Mouse (Mus musculus) liver, postnatal 0 days (tissue): Measurements from ENCODE around the gene Igfbp7. TPM values are rescaled to one million over a fixed set of nuclear protein-coding genes. Genes with fewer than 3 reads are reported as not detected.

Experiments used
- ATAC-seq: fragments of 200-750 bp; cut with Nextera tagmentation; 2 replicates; pipeline ENCODE4 v1.8.0; 2017; ENCODE audit warnings: mild to moderate bottlenecking, moderate library complexity
- DNase-seq: peaks from one replicate; pipeline ENCODE4 v3.0.0-alpha.2; 2016
- H3K27ac ChIP-seq: fragments of 300-500 bp; sonication (generic); 2 replicates; pipeline ENCODE4 v1.5.1; 2014; ENCODE audit warnings: antibody characterized with exemption, moderate library complexity, mild to moderate bottlenecking, low read depth
- H3K27me3 ChIP-seq: fragments of 300-500 bp; sonication (generic); 2 replicates; pipeline ENCODE4 v1.6.1; 2014; ENCODE audit warnings: low read length, control low read depth, mixed read lengths; ENCODE audit not compliant: insufficient read depth
- H3K36me3 ChIP-seq: fragments of 300-500 bp; sonication (generic); replicated peaks from 2 replicates; pipeline ENCODE4 v1.6.1; 2014; ENCODE audit warnings: mild to moderate bottlenecking, control low read depth, low read length, moderate library complexity, mixed read lengths; ENCODE audit not compliant: insufficient read depth
- H3K4me1 ChIP-seq: fragments of 300-500 bp; sonication (generic); 2 replicates; pipeline ENCODE4 v1.6.1; 2014; ENCODE audit warnings: antibody characterized with exemption, mild to moderate bottlenecking, control low read depth; ENCODE audit not compliant: insufficient read depth
- H3K4me2 ChIP-seq: fragments of 300-500 bp; sonication (generic); 2 replicates; pipeline ENCODE4 v1.6.1; 2014; ENCODE audit warnings: low read depth, mild to moderate bottlenecking, low read length, moderate library complexity, mixed read lengths
- H3K4me3 ChIP-seq: fragments of 300-500 bp; sonication (generic); 2 replicates; pipeline ENCODE4 v1.5.1; 2014; ENCODE audit warnings: low read depth, low read length
- H3K9ac ChIP-seq: fragments of 300-500 bp; sonication (generic); replicated peaks from 2 replicates; pipeline ENCODE4 v1.6.1; 2014; ENCODE audit warnings: mild to moderate bottlenecking, moderate library complexity
- H3K9me3 ChIP-seq: fragments of 300-500 bp; sonication (generic); 2 replicates; pipeline ENCODE4 v1.6.1; 2016; ENCODE audit warnings: mild to moderate bottlenecking, control low read depth, low read length, mixed read lengths
- CTCF ChIP-seq: sonication (generic); IDR thresholded peaks from 2 replicates; pipeline ENCODE4 v1.5.1; 2016; ENCODE audit warnings: antibody characterized with exemption, low read depth
- EP300 ChIP-seq: IDR thresholded peaks from 2 replicates; pipeline ENCODE4 v1.6.1; 2016; ENCODE audit warnings: antibody characterized with exemption, low read depth, mild to moderate bottlenecking
- WGBS: fragments of 180-500 bp; shearing (Covaris S2); extraction: QIAGEN DNeasy Blood & Tissue Kit; methylation state at CpG from one replicate; pipeline ENCODE4 v1.1.7; 2014; ENCODE audit not compliant: insufficient replicate concordance; 5-methylcytosine and 5-hydroxymethylcytosine counted together
- polyA plus RNA-seq: library from polyadenylated mRNA; unstranded; fragments of >200 nt; fragmentation: Nextera tagmentation; extraction: Ambion mirVana; gene quantifications from 2 replicates; pipeline ENCODE4 v1.2.1, GENCODE M21; 2015

Gene Igfbp7
- polyA plus RNA-seq, 1 experiment from 2014 or later, result 89.6 TPM

GRCm38 (mm10) chr5:77393094-77393619 is 14.7 kb downstream of the Igfbp7 start:
- DNase-seq (no peak), ATAC-seq (no peak)
- TF ChIP-seq CTCF (no peak), EP300 (no peak)
- Histone ChIP-seq H3K4me3 (no peak overlapping the region), H3K4me2 (no peak overlapping the region), H3K27ac (no peak overlapping the region), H3K9ac (no peak overlapping the region), H3K9me3 (no peaks in the 10 kb centered on the region), H3K4me1 (no peaks in the 10 kb centered on the region), H3K27me3 (no peaks in the 10 kb centered on the region), H3K36me3 (no peaks in the 10 kb centered on the region)
- WGBS, result 82% methylated on average over 10 of the region's 10 CpGs

- no peak overlapping the region for H3K27ac ChIP-seq
- no peaks in the 10 kb centered on the region for H3K27me3 ChIP-seq
- ATAC-seq (no peak), DNase-seq (no peak)
- H3K4me3 ChIP-seq, result no peak overlapping the region
- no peak overlapping the region for H3K9ac ChIP-seq
- TF ChIP-seq EP300 (no peak), CTCF (no peak)
- peaks cover 4% of the 10 kb centered on the region for H3K4me1 ChIP-seq
- WGBS, result 84% methylated on average over 2 of the region's 2 CpGs
- no peaks in the 10 kb centered on the region for H3K36me3 ChIP-seq
- H3K4me2 ChIP-seq, result no peak overlapping the region
- H3K9me3 ChIP-seq, result no peaks in the 10 kb centered on the region
Measured at GRCm38 (mm10) chr5:77390272-77390671, 17.6 kb downstream of the Igfbp7 start.

- Histone ChIP-seq H3K4me3 (no peak overlapping the region), H3K4me2 (no peak overlapping the region), H3K27me3 (no peaks in the 10 kb centered on the region), H3K36me3 (no peaks in the 10 kb centered on the region), H3K4me1 (peaks cover 19% of the 10 kb centered on the region), H3K9ac (no peak overlapping the region), H3K27ac (no peak overlapping the region), H3K9me3 (no peaks in the 10 kb centered on the region)
- ATAC-seq, result 0 out of 2 replicates have a peak, but pooled peaks have one; percentile 17
- TF ChIP-seq CTCF, result no peak
- no peak for TF ChIP-seq EP300
- DNase-seq, result no peak
- 73% methylated on average over 6 of the region's 6 CpGs for WGBS
Measured at GRCm38 (mm10) chr5:77388359-77388758, 19.5 kb downstream of the Igfbp7 start.

GRCm38 (mm10) chr5:77387414-77387704 is 20.5 kb downstream of the Igfbp7 start:
- Histone ChIP-seq H3K4me2 (no peak overlapping the region), H3K27ac (peak overlapping the region; percentile 22; the same call in 1 of the 2 replicates), H3K9ac (no peak overlapping the region), H3K36me3 (no peaks in the 10 kb centered on the region), H3K4me1 (peaks cover 19% of the 10 kb centered on the region), H3K9me3 (no peaks in the 10 kb centered on the region), H3K4me3 (no peak overlapping the region), H3K27me3 (no peaks in the 10 kb centered on the region)
- 72% methylated on average over 8 of the region's 8 CpGs for WGBS
- TF ChIP-seq EP300 (no peak), CTCF (no peak)
- DNase-seq (no peak), ATAC-seq (no peak)

GRCm38 (mm10) chr5:77386596-77387413 is 21.0 kb downstream of the Igfbp7 start:
- H3K27ac ChIP-seq, result 0 out of 2 replicates have a peak overlapping the region, but pooled peaks have one; percentile 4
- 45% methylated on average over 10 of the region's 10 CpGs for WGBS
- no peaks in the 10 kb centered on the region for H3K36me3 ChIP-seq
- H3K9me3 ChIP-seq, result no peaks in the 10 kb centered on the region
- H3K4me2 ChIP-seq, result no peak overlapping the region
- H3K4me3 ChIP-seq, result no peak overlapping the region
- H3K27me3 ChIP-seq, result no peaks in the 10 kb centered on the region
- peak; percentile 23; the same call in 1 of the 2 replicates for ATAC-seq
- no peak for TF ChIP-seq EP300
- peak; percentile 30 for TF ChIP-seq CTCF
- no peak for DNase-seq
- peaks cover 19% of the 10 kb centered on the region for H3K4me1 ChIP-seq
- H3K9ac ChIP-seq, result no peak overlapping the region

GRCm38 (mm10) chr5:77385900-77386595 is 21.8 kb downstream of the Igfbp7 start:
- WGBS, result 38% methylated on average over 6 of the region's 6 CpGs
- no peak for ATAC-seq

More at GRCm38 (mm10) chr5:77385900-77386595, 21.8 kb downstream of the Igfbp7 start:
- peaks cover 19% of the 10 kb centered on the region for H3K4me1 ChIP-seq
- no peak for DNase-seq
- H3K9me3 ChIP-seq, result no peaks in the 10 kb centered on the region
- no peaks in the 10 kb centered on the region for H3K36me3 ChIP-seq
- H3K4me2 ChIP-seq, result no peak overlapping the region
- H3K4me3 ChIP-seq, result no peak overlapping the region
- TF ChIP-seq CTCF (no peak), EP300 (no peak)
- no peak overlapping the region for H3K27ac ChIP-seq
- H3K9ac ChIP-seq, result no peak overlapping the region
- H3K27me3 ChIP-seq, result no peaks in the 10 kb centered on the region
